Mouse (Mus musculus): ENCODE measurements around the gene Ptprb.

Gene Ptprb

DNA sequence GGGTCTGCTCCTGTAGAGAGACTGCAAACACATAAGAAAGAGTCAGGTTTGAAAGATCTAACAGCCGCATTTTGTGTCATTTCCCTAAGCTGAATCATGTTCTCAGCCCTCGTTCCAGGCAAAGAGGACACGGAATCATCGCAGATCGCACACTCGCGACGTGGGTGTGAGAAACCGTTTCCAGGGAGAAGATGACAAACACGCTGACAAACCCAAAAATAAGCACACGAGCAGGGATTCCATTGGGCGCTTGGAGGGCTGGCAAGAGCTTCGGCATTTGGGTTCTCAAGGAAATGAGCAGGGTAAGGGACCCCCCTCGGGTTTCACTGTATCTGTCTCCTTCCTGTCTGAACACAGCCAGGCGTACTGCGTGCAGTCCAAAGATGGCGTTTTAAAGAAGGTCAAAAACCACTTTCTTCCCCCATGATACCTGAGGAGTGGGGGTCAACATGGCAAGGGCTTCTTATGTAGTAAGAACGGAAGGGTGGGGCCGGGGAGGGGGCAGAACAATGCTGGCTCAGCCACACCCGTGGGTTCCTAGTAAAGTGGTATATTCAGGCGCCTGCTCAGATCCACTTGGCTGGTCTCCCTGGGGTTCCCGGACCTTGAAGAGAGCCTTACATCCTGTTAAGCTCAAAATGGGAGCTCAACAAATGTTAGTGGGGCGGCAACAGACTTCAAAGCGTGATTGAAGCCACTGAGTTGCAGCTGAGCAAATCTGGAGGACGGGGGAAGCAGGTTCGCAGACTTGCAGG lies 152.9 kb downstream of the Ptprb start:
- DNase-seq = no peak

DNA sequence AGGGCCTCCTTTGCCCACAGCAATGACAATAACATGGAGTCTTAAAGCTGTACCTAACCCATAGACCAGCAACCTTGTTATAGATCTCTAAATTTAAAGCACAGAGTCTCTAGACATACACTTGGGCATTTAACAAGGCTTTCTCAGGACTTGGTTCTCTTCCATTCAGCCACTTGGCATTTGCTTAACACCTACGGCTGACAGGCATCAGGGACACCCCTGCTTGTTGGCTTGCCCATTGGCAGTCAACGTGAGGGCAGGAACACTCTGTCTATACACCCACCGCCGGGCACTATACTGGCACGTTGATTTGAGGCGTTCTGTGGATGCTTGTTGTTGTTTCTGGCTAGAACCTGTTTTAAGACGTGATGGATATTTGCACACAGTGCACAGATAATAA lies 157.1 kb downstream of the Ptprb start:
- no peak for DNase-seq

DNA sequence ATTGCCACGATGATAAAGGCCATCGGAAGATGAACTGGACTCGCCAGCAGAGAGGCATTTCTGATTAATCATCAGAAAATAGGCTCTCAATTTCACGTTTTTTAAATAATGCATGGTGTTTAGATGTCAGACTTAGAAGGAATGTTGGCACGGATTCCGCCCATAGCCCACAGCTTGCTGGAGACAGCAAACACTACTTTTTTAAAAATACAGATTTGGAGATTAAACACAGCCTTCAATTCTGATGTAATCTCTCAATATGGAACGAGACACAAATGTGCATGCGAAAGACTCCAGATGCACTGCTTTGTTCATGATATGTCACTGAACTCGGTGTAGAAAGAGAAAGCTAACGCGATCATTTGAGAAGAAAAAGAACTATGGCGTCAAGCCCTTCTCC lies 160.1 kb downstream of the Ptprb start:
- DNase-seq = no peak

Data from embryo, embryonic 11 days (tissue).